Mouse (Mus musculus): ENCODE results near the gene Sorbs2. TPM values are rescaled to one million over a fixed set of nuclear protein-coding genes. Genes with fewer than 3 reads are reported as not detected.

The Sorbs2 gene
- polyA plus RNA-seq, 2 experiments = 3.7 to 6.2 TPM

DNA sequence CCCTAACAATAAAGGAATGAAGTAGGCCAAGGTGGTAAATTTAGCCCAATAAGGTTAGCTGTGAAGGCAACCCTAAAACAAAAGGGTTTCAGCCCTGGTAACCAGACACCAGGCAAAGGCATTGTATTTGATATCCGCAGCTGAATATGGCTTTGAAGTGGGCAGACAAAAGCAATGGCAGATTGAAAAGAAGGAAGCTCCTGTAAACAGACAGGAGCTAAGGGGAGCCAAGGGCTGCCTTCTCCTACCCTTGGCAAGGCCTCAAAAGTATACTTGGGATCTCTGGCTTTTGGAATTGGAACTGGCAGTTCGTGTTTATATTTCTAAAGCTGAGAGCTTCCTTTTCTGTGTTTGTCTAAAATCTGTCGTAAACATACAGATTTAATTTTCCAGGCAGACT is 21.3 kb upstream of the Sorbs2 start:
- no peak overlapping the region for H3K4me2 ChIP-seq (ENCODE audit: low read depth)
- no peaks in the 10 kb centered on the region for H3K27me3 ChIP-seq (ENCODE audit: control insufficient read depth, insufficient read depth, low read length)
- no peak overlapping the region for H3K4me3 ChIP-seq (ENCODE audit: insufficient read depth in 1 of 2, low read depth in 2 of 2, low read length in 2 of 2)
- H3K27ac ChIP-seq = no peak overlapping the region
- no peak for DNase-seq (ENCODE audit: low read depth in 3 of 3, low spot score in 3 of 3)
- no peak for TF ChIP-seq CTCF (IDR thresholded peaks at IDR 0.05; ENCODE audit: low read depth)
- TF ChIP-seq EP300 (IDR thresholded peaks at IDR 0.05; ENCODE audit: low read depth) = no peak
- no peaks in the 10 kb centered on the region for H3K4me1 ChIP-seq (replicated peaks; ENCODE audit: control insufficient read depth in 2 of 2, insufficient read depth in 2 of 2, low read length in 1 of 2)
- H3K9me3 ChIP-seq (ENCODE audit: control insufficient read depth, low read length) = no peaks in the 10 kb centered on the region
- no peak overlapping the region for H3K9ac ChIP-seq (replicated peaks)
- no peak for ATAC-seq (ENCODE audit: insufficient read depth)
- no peaks in the 10 kb centered on the region for H3K36me3 ChIP-seq (replicated peaks; ENCODE audit: control insufficient read depth, insufficient read depth, low read depth)
- 63% methylated on average over 3 of the region's 3 CpGs for WGBS (ENCODE audit: insufficient replicate concordance)

DNA sequence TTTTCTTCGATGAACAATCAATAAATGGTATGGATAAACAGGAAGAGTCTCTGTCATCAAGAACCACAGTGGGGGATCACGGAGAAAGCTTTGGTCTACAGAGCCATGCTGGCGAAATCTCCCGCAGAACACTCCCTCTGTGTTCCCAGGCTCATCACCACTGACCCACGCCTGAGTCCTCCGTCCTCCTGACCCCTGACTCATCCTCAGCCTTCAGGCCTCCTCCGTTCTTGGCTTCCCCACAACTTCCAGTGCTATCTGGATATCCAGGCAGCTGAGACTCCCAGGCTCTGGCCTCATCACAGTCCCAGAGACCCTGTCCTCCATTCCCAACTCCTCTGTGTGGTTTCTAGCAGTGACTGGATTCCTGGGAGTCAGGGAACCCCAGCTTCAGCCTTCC is 3.6 kb upstream of the Sorbs2 start:
- no peaks in the 10 kb centered on the region for H3K36me3 ChIP-seq (replicated peaks; ENCODE audit: control insufficient read depth, insufficient read depth, low read depth)
- H3K27me3 ChIP-seq (ENCODE audit: control insufficient read depth, insufficient read depth, low read length) = no peaks in the 10 kb centered on the region
- WGBS (ENCODE audit: insufficient replicate concordance) = 62% methylated on average over 7 of the region's 7 CpGs
- no peak overlapping the region for H3K4me2 ChIP-seq (ENCODE audit: low read depth)
- no peaks in the 10 kb centered on the region for H3K4me1 ChIP-seq (replicated peaks; ENCODE audit: control insufficient read depth in 2 of 2, insufficient read depth in 2 of 2, low read length in 1 of 2)
- H3K4me3 ChIP-seq (ENCODE audit: insufficient read depth in 1 of 2, low read depth in 2 of 2, low read length in 2 of 2) = no peak overlapping the region
- no peak overlapping the region for H3K27ac ChIP-seq
- ATAC-seq (ENCODE audit: insufficient read depth) (no peak), DNase-seq (ENCODE audit: low read depth in 3 of 3, low spot score in 3 of 3) (no peak)
- TF ChIP-seq EP300 (IDR thresholded peaks at IDR 0.05; ENCODE audit: low read depth) = no peak
- TF ChIP-seq CTCF (IDR thresholded peaks at IDR 0.05; ENCODE audit: low read depth) = no peak
- H3K9ac ChIP-seq (replicated peaks) = no peak overlapping the region
- no peaks in the 10 kb centered on the region for H3K9me3 ChIP-seq (ENCODE audit: control insufficient read depth, low read length)

DNA sequence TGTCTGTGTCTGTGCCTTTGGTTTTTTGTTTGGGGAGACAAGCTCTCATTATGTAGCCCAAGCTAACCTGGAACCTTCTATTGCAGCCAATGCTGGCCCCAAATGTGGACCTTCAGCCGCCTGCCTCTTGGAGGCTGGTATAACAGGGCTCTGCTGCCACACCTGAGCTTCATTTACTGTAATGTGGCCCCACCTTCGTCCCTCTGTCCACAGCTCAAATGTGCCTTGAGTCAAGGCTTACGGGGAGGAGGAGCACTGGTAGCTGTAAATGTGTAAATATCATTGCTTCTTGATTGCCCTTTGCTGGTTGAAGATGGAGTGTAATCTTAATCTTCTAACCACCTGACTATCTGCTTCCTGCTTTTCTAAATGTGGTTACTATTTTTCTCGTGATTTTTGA is 1.2 kb upstream of the Sorbs2 start:
- Histone ChIP-seq H3K27ac (no peak overlapping the region), H3K4me2 (ENCODE audit: low read depth) (no peak overlapping the region), H3K36me3 (replicated peaks; ENCODE audit: control insufficient read depth, insufficient read depth, low read depth) (no peaks in the 10 kb centered on the region), H3K9ac (replicated peaks) (no peak overlapping the region), H3K4me3 (ENCODE audit: insufficient read depth in 1 of 2, low read depth in 2 of 2, low read length in 2 of 2) (no peak overlapping the region), H3K4me1 (replicated peaks; ENCODE audit: control insufficient read depth in 2 of 2, insufficient read depth in 2 of 2, low read length in 1 of 2) (no peaks in the 10 kb centered on the region), H3K27me3 (ENCODE audit: control insufficient read depth, insufficient read depth, low read length) (no peaks in the 10 kb centered on the region), H3K9me3 (ENCODE audit: control insufficient read depth, low read length) (no peaks in the 10 kb centered on the region)
- TF ChIP-seq EP300 (IDR thresholded peaks at IDR 0.05; ENCODE audit: low read depth) = no peak
- no peak for ATAC-seq (ENCODE audit: insufficient read depth)
- no peak for DNase-seq (ENCODE audit: low read depth in 3 of 3, low spot score in 3 of 3)
- 34% methylated on average over 4 of the region's 4 CpGs for WGBS (ENCODE audit: insufficient replicate concordance)

DNA sequence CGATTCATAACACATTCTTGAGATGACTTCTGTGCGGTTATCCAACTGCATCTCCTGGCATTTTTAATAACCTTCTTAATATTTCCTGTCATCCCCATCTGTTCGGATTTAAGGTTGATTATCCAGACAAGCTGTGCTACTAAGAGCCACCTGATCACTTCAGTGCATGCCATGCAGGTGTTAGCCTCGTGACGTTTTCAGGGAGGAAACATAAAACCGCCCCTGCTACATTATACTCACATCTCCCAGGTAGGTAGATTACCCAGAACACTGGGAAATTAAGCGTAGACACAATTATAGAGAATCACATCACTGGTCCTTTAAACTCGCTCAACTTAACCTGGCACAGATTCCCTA is 333 bp upstream of the Sorbs2 start:
- Histone ChIP-seq H3K27ac (no peak overlapping the region), H3K4me2 (ENCODE audit: low read depth) (no peak overlapping the region), H3K4me3 (ENCODE audit: insufficient read depth in 1 of 2, low read depth in 2 of 2, low read length in 2 of 2) (no peak overlapping the region), H3K27me3 (ENCODE audit: control insufficient read depth, insufficient read depth, low read length) (no peaks in the 10 kb centered on the region), H3K9ac (replicated peaks) (no peak overlapping the region), H3K4me1 (replicated peaks; ENCODE audit: control insufficient read depth in 2 of 2, insufficient read depth in 2 of 2, low read length in 1 of 2) (no peaks in the 10 kb centered on the region), H3K36me3 (replicated peaks; ENCODE audit: control insufficient read depth, insufficient read depth, low read depth) (no peaks in the 10 kb centered on the region), H3K9me3 (ENCODE audit: control insufficient read depth, low read length) (no peaks in the 10 kb centered on the region)
- 52% methylated on average over 8 of the region's 8 CpGs for WGBS (ENCODE audit: insufficient replicate concordance)
- ATAC-seq (ENCODE audit: insufficient read depth) = no peak
- DNase-seq (ENCODE audit: low read depth in 3 of 3, low spot score in 3 of 3) = no peak
- TF ChIP-seq EP300 (IDR thresholded peaks at IDR 0.05; ENCODE audit: low read depth) (no peak), CTCF (IDR thresholded peaks at IDR 0.05; ENCODE audit: low read depth) (no peak)

DNA sequence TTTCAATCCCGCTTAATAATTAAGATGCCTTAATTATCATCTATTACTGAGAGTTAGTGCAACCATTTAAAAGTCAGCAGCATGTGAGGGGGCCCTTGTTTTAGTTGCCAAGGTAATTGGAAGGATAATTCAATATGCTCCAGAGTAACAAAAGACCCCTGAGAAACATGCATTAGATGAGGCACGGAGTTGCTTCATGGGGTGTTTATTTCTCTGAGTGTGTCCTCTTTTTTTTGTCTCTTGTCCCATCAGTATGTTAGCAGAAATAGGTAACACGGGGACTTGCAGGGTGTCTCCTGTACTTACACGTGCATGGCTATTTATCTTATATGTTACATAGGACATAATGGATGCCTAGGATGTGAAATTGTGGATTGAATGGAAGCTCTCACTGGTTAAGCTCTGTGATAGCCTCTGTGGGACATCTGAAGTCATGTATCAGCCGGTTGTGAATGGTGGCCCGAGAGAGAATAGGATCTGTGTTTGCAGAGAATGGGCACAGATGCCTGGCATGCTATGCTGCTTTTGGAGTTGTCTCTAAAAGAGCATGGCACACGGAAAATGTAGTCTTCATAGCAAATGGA is 1.0 kb downstream of the Sorbs2 start:
- no peaks in the 10 kb centered on the region for H3K9me3 ChIP-seq (ENCODE audit: control insufficient read depth, low read length)
- H3K4me2 ChIP-seq (ENCODE audit: low read depth) = no peak overlapping the region
- no peak for ATAC-seq (ENCODE audit: insufficient read depth)
- WGBS (ENCODE audit: insufficient replicate concordance) = 58% methylated on average over 7 of the region's 7 CpGs
- no peak overlapping the region for H3K4me3 ChIP-seq (ENCODE audit: insufficient read depth in 1 of 2, low read depth in 2 of 2, low read length in 2 of 2)
- H3K4me1 ChIP-seq (replicated peaks; ENCODE audit: control insufficient read depth in 2 of 2, insufficient read depth in 2 of 2, low read length in 1 of 2) = no peaks in the 10 kb centered on the region
- TF ChIP-seq CTCF (IDR thresholded peaks at IDR 0.05; ENCODE audit: low read depth) (no peak), EP300 (IDR thresholded peaks at IDR 0.05; ENCODE audit: low read depth) (no peak)
- H3K27ac ChIP-seq = no peak overlapping the region
- no peaks in the 10 kb centered on the region for H3K36me3 ChIP-seq (replicated peaks; ENCODE audit: control insufficient read depth, insufficient read depth, low read depth)
- H3K27me3 ChIP-seq (ENCODE audit: control insufficient read depth, insufficient read depth, low read length) = no peaks in the 10 kb centered on the region
- no peak overlapping the region for H3K9ac ChIP-seq (replicated peaks)
- no peak for DNase-seq (ENCODE audit: low read depth in 3 of 3, low spot score in 3 of 3)
